Mouse (Mus musculus) thymus, postnatal 10 days (tissue): ENCODE measurements around the gene Mb21d2.
A peak's percentile ranks its signal among the peaks of the same experiment; 100 is the strongest.

Experiments used
- DNase-seq, 2 experiments: peaks; one replicate each; pipeline ENCODE4 v3.0.0; 2021; ENCODE audit warnings: low spot score in 2 of 2

The Mb21d2 gene

GRCm38 (mm10) chr16:28928815-28929685 is at the start of gene Mb21d2:
Gene Mb21d2, minus strand, starts transcription at chr16:28929673.
- DNase-seq = peak in 1 of 2 experiments; percentile 5

- no peak for DNase-seq
These were observed 36.8 kb upstream of the Mb21d2 start for GRCm38 (mm10) chr16:28966236-28966635.

- no peak for DNase-seq
These were observed 34.6 kb upstream of the Mb21d2 start for GRCm38 (mm10) chr16:28964048-28964447.

- no peak for DNase-seq
These were observed 33.5 kb upstream of the Mb21d2 start for GRCm38 (mm10) chr16:28962987-28963386.

GRCm38 (mm10) chr16:28949810-28950209 is 20.3 kb upstream of the Mb21d2 start:
- no peak for DNase-seq

GRCm38 (mm10) chr16:28943254-28943653 is 13.8 kb upstream of the Mb21d2 start:
- no peak for DNase-seq

- DNase-seq = no peak
These were observed 6.8 kb upstream of the Mb21d2 start for GRCm38 (mm10) chr16:28936181-28936792.

GRCm38 (mm10) chr16:28935701-28936100 is 6.2 kb upstream of the Mb21d2 start:
- DNase-seq = no peak

- DNase-seq = no peak
These were observed 1.7 kb upstream of the Mb21d2 start for GRCm38 (mm10) chr16:28931213-28931612.

GRCm38 (mm10) chr16:28930426-28930825 is 953 bp upstream of the Mb21d2 start:
- DNase-seq = no peak

- no peak for DNase-seq
These were observed 316 bp upstream of the Mb21d2 start for GRCm38 (mm10) chr16:28929686-28930291.

GRCm38 (mm10) chr16:28928466-28928814 is 1.0 kb downstream of the Mb21d2 start:
- DNase-seq = no peak

GRCm38 (mm10) chr16:28927381-28927780 is 2.1 kb downstream of the Mb21d2 start:
- no peak for DNase-seq

- no peak for DNase-seq
These were observed 10.1 kb downstream of the Mb21d2 start for GRCm38 (mm10) chr16:28919320-28919885.

- no peak for DNase-seq
These were observed 14.1 kb downstream of the Mb21d2 start for GRCm38 (mm10) chr16:28915362-28915761.

GRCm38 (mm10) chr16:28914709-28915108 is 14.8 kb downstream of the Mb21d2 start:
- no peak for DNase-seq

GRCm38 (mm10) chr16:28911414-28912050 is 17.9 kb downstream of the Mb21d2 start:
- DNase-seq = no peak

- no peak for DNase-seq
These were observed 22.9 kb downstream of the Mb21d2 start for GRCm38 (mm10) chr16:28906370-28907275.

GRCm38 (mm10) chr16:28905567-28906289 is 23.7 kb downstream of the Mb21d2 start:
- no peak for DNase-seq
